Mouse (Mus musculus) neural tube, embryonic 13.5 days (tissue): ENCODE measurements around the gene Rnf10. TPM values are rescaled to one million over a fixed set of nuclear protein-coding genes. Genes with fewer than 3 reads are reported as not detected.
A peak's percentile ranks its signal among the peaks of the same experiment; 100 is the strongest.

Source experiments
- ATAC-seq: fragments of 200-750 bp; cut with Nextera tagmentation; 2 replicates; pipeline ENCODE4 v1.8.0; 2017; ENCODE audit warnings: low read depth, mild to moderate bottlenecking, moderate TSS enrichment, moderate library complexity
- H3K27ac ChIP-seq: fragments of 300-500 bp; sonication (generic); replicated peaks from 2 replicates; pipeline ENCODE4 v1.5.1; 2015; ENCODE audit warnings: moderate library complexity, mild to moderate bottlenecking, inconsistent platforms
- H3K27me3 ChIP-seq: fragments of 300-500 bp; sonication (generic); 2 replicates; pipeline ENCODE4 v1.6.1; 2015; ENCODE audit warnings: mild to moderate bottlenecking, inconsistent platforms
- H3K36me3 ChIP-seq: fragments of 300-500 bp; sonication (generic); 2 replicates; pipeline ENCODE4 v1.6.1; 2015; ENCODE audit warnings: mild to moderate bottlenecking, inconsistent platforms
- H3K4me1 ChIP-seq: fragments of 300-500 bp; sonication (generic); replicated peaks from 2 replicates; pipeline ENCODE4 v1.6.1; 2015; ENCODE audit warnings: inconsistent platforms
- H3K4me2 ChIP-seq: fragments of 300-500 bp; sonication (generic); 2 replicates; pipeline ENCODE4 v1.6.1; 2015; ENCODE audit warnings: inconsistent platforms, mild to moderate bottlenecking, moderate library complexity
- H3K4me3 ChIP-seq: fragments of 300-500 bp; sonication (generic); 2 replicates; pipeline ENCODE4 v1.5.1; 2015; ENCODE audit warnings: mild to moderate bottlenecking, inconsistent platforms
- H3K9ac ChIP-seq: fragments of 300-500 bp; sonication (generic); 2 replicates; pipeline ENCODE4 v1.6.1; 2015; ENCODE audit warnings: moderate library complexity, mild to moderate bottlenecking, inconsistent platforms
- H3K9me3 ChIP-seq: fragments of 300-500 bp; sonication (generic); 2 replicates; pipeline ENCODE4 v1.6.1; 2016; ENCODE audit warnings: inconsistent platforms
- WGBS: fragments of 180-500 bp; shearing (Covaris S2); methylation state at CpG from one replicate; pipeline ENCODE4 v1.1.7; 2015; 5-methylcytosine and 5-hydroxymethylcytosine counted together
- polyA plus RNA-seq: library from polyadenylated mRNA; unstranded; fragments of >200 nt; fragmentation: Nextera tagmentation; extraction: Ambion mirVana; gene quantifications from 2 replicates; pipeline ENCODE4 v1.2.1, GENCODE M21; 2015

The Rnf10 gene
- polyA plus RNA-seq, 1 experiment from 2014 or later: 185 TPM

DNA sequence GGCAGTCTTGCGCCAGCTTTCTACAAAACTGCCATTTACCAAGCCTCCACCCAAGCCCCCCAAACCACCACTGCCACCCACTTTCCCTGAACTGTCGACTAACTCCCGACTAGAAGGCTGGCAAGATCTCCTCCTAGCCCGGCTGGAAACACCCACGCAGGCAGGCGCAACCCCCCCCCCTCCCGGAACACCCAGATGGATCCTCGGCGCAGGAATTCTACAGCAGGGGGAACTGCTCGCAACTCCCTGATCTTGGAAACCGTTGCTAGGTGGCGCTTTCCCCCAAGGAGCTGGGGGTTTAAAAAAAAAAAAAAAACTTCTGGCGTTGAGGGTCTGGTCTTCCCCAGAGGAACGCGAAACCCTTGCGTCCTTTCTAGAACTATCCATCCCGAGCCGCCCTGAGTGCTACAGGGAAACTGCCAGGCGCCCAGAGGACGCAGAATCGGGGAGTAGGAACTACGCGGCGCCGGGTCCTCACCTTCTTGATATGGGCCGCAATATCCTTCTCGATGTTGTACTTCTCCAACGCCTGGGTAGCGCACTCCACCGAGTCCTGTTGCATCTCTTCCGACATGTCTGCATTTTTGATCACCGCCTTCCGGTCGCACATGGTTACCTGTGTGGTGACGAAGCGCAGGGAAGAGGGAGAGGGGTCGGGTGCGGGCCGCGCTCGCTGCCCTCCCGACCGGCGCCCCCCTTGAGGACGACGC, 27.5 kb upstream of the Rnf10 start:
- peak overlapping the region; percentile 94 for H3K9ac ChIP-seq
- H3K4me1 ChIP-seq: peaks cover 39% of the 10 kb centered on the region
- peaks cover 38% of the 10 kb centered on the region for H3K36me3 ChIP-seq
- no peaks in the 10 kb centered on the region for H3K27me3 ChIP-seq
- H3K4me2 ChIP-seq: peak overlapping the region; percentile 77
- H3K27ac ChIP-seq: peak overlapping the region; percentile 96
- H3K4me3 ChIP-seq: peak overlapping the region; percentile 70
- no peaks in the 10 kb centered on the region for H3K9me3 ChIP-seq
- ATAC-seq: peak; percentile 64
- under 1% methylated on average over 46 of the region's 46 CpGs for WGBS

GRCm38 (mm10) chr5:115296347-115296746, 23.6 kb upstream of the Rnf10 start:
- Histone ChIP-seq H3K27me3 (no peaks in the 10 kb centered on the region), H3K4me2 (no peak overlapping the region), H3K9me3 (no peaks in the 10 kb centered on the region), H3K4me3 (no peak overlapping the region), H3K9ac (no peak overlapping the region), H3K27ac (no peak overlapping the region), H3K36me3 (peaks cover 67% of the 10 kb centered on the region), H3K4me1 (peaks cover 31% of the 10 kb centered on the region)
- no peak for ATAC-seq
- WGBS: 91% methylated on average over 10 of the region's 10 CpGs

GRCm38 (mm10) chr5:115294173-115294572, 21.5 kb upstream of the Rnf10 start:
- Histone ChIP-seq H3K4me2 (no peak overlapping the region), H3K4me3 (no peak overlapping the region), H3K9ac (no peak overlapping the region), H3K36me3 (peaks cover 86% of the 10 kb centered on the region), H3K9me3 (no peaks in the 10 kb centered on the region), H3K27ac (no peak overlapping the region), H3K27me3 (no peaks in the 10 kb centered on the region), H3K4me1 (peaks cover 22% of the 10 kb centered on the region)
- ATAC-seq: no peak
- 89% methylated on average over 8 of the region's 8 CpGs for WGBS

DNA sequence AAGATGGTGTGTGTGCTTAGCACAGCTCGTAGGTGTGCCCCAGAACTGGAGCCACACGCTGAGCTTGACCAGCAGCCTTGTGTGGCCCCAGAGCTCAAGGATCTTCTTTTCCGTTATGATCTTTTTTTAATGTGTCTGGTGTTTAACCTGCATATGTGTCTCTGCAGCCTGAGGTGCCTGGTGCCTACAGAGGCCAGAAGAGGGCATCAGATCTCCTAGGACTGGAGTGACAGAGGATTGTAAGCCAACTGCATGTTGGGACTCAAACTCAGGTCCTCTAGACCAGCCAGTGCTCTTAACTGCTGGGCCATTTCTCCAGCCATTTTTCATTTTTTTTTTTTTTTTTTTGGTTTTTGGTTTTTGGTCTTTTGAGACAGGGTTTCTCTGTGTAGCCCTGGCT, 12.0 kb upstream of the Rnf10 start:
- no peaks in the 10 kb centered on the region for H3K27me3 ChIP-seq
- ATAC-seq: no peak
- H3K4me1 ChIP-seq: peaks cover 7% of the 10 kb centered on the region
- no peak overlapping the region for H3K4me3 ChIP-seq
- H3K9me3 ChIP-seq: no peaks in the 10 kb centered on the region
- H3K27ac ChIP-seq: no peak overlapping the region
- H3K4me2 ChIP-seq: no peak overlapping the region
- H3K36me3 ChIP-seq: peaks cover 55% of the 10 kb centered on the region
- 92% methylated on average over 3 of the region's 3 CpGs for WGBS
- H3K9ac ChIP-seq: no peak overlapping the region

DNA sequence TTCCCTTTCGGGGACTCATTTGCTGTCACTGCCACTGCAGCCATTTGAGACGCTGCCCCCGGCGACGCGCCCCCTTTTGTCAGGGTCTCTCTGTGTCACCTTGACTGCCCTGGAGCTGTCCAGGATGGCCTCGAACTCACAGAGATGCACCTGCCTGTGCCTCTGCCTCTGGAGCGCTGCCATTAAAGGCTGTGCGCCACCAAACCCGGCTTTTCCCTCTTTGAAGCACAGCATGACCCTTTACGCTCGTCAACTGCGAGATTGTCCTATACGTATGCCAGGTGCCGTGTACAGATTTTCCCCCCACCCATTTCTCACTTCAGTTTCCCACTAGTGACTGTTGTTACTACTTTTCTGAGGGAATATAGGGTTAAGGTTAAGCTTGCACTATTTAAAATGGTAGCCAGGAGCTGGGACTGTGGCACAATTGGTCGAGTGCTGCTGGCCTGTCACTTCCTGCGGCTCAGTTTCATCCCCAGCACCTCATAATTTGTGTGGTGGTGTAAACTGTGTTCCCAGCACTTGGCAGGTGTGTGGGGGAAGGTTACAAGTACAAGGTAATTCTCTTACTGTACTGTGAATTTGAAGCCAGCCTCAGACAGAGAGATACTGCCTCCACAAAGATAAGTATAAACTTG, 7.5 kb upstream of the Rnf10 start:
- peak; percentile 29; the same call in 1 of the 2 replicates for ATAC-seq

DNA sequence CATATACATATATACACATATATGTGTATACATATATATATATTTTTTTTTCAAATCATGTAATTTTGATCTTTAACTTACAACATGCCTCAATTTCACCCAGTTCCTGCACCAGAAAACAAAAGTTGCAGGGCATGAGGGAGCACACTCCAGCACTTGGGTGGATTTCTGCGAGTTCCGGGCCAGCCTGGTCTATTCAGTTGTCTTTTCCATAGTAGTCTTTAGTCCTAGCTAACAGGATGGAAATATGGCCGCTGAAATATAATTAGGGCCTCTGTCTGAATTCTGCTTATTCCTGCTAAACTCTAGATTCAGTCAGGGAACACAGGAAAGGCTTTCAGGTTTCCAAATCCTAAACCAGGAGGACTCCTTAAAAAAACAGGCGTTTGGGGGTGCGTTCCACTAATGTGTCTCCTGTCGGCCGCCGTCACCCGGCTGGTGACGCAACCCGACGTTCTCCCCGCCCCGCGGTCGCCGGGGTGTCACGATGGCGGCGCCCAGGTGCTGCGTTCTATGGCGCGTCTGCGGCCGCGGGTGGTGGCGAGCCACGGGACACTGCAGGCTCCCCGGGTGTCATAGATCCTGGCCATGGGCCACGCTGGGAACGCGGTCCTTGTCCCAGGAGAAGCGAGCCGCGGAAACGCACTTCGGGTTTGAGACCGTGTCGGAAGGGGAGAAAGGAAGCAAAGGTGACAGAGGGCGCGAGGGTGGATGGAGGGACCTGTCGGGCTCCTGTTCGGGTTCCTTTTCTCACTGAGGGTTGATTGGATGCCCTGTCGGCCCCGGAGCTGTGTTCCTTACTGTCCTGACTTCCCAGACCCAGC, 6.7 kb upstream of the Rnf10 start, which contains the start of gene Coq5:
Gene Coq5, plus strand, starts transcription at position 441 of the 824 bp plus-strand sequence.
- peak; percentile 86 for ATAC-seq
- H3K4me2 ChIP-seq: peak within 1 kb of the TSS; percentile 77
- no peaks in the 10 kb centered on the region for H3K9me3 ChIP-seq
- peak within 1 kb of the TSS; percentile 87 for H3K9ac ChIP-seq
- H3K27me3 ChIP-seq: no peaks in the 10 kb centered on the region
- peak within 1 kb of the TSS; percentile 70; the same call in 1 of the 2 replicates for H3K27ac ChIP-seq
- WGBS: 4% methylated on average over 36 of the region's 45 CpGs
- H3K4me3 ChIP-seq: peak within 1 kb of the TSS; percentile 84
- H3K36me3 ChIP-seq: peaks cover 15% of the 10 kb centered on the region
- H3K4me1 ChIP-seq: peaks cover 7% of the 10 kb centered on the region

More for the DNA sequence above, 7.5 kb upstream of the Rnf10 start:
- Histone ChIP-seq H3K4me3 (peak overlapping the region; percentile 84), H3K4me1 (peaks cover 7% of the 10 kb centered on the region), H3K9ac (peak overlapping the region; percentile 87), H3K27ac (peak overlapping the region; percentile 70; the same call in 1 of the 2 replicates), H3K9me3 (no peaks in the 10 kb centered on the region), H3K36me3 (peaks cover 21% of the 10 kb centered on the region), H3K27me3 (no peaks in the 10 kb centered on the region), H3K4me2 (peak overlapping the region; percentile 77)
- WGBS: 8% methylated on average over 17 of the region's 17 CpGs

- ATAC-seq: no peak
Observed at GRCm38 (mm10) chr5:115278785-115279184, 6.1 kb upstream of the Rnf10 start.

GRCm38 (mm10) chr5:115278053-115278452, 5.4 kb upstream of the Rnf10 start:
- no peak overlapping the region for H3K9ac ChIP-seq
- H3K27me3 ChIP-seq: no peaks in the 10 kb centered on the region
- peaks cover 1% of the 10 kb centered on the region; the same call in 1 of the 2 replicates for H3K36me3 ChIP-seq
- H3K9me3 ChIP-seq: no peaks in the 10 kb centered on the region
- no peak overlapping the region for H3K4me2 ChIP-seq
- H3K27ac ChIP-seq: no peak overlapping the region
- peaks cover 13% of the 10 kb centered on the region for H3K4me1 ChIP-seq
- WGBS: 91% methylated on average over 1 of the region's 1 CpGs
- no peak for ATAC-seq
- no peak overlapping the region for H3K4me3 ChIP-seq

More at GRCm38 (mm10) chr5:115278785-115279184, 6.1 kb upstream of the Rnf10 start:
- no peaks in the 10 kb centered on the region for H3K27me3 ChIP-seq
- H3K4me3 ChIP-seq: no peak overlapping the region
- H3K4me1 ChIP-seq: peaks cover 7% of the 10 kb centered on the region
- H3K9me3 ChIP-seq: no peaks in the 10 kb centered on the region
- no peak overlapping the region for H3K9ac ChIP-seq
- no peak overlapping the region for H3K4me2 ChIP-seq
- H3K36me3 ChIP-seq: peaks cover 9% of the 10 kb centered on the region
- 61% methylated on average over 2 of the region's 2 CpGs for WGBS
- no peak overlapping the region for H3K27ac ChIP-seq

DNA sequence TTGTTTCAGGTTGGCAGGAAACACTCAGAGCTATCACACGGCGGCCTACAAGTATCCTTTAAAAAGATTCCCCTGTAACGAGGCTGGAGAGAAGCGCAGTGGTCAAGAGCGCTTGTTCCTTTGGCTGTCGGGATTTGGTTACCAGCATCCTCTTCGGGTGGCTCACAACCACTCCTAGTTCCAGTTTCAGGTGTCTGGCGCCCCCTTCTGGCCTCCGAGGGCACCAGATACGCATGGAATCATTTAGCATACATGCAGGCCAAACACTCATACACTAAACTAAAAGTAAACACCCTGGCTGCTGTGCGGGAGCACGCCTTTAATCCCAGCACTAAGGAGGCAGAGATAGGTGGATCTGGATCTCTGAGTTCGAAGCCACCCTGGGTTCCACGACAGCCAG, 3.3 kb upstream of the Rnf10 start:
- Histone ChIP-seq H3K9ac (no peak overlapping the region), H3K4me2 (no peak overlapping the region)
- WGBS: 36% methylated on average over 14 of the region's 14 CpGs

DNA sequence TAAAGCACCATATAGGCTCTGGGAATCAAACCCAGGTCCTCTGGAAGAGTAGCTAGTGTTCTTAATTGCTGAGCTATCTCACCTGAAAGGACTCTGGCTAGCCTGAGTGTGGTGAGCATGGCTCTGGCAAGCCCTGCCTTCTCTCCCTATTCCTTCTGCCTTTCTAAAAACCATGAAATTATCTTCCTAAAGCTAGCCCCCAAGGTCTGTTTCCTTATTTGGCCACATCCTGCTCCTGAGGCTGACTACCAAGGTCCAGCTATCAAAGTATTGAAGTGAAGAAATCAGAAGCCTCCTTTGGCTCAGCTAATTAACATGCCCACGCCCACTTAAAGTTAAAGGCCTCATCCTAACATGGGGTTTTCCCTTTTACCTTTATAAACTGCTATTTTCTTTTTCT, 2.1 kb upstream of the Rnf10 start:
- H3K27me3 ChIP-seq: no peaks in the 10 kb centered on the region
- H3K9me3 ChIP-seq: no peaks in the 10 kb centered on the region
- 94% methylated on average over 1 of the region's 1 CpGs for WGBS
- no peak overlapping the region for H3K4me3 ChIP-seq
- no peak overlapping the region for H3K27ac ChIP-seq
- no peak for ATAC-seq
- H3K4me1 ChIP-seq: peaks cover 27% of the 10 kb centered on the region
- no peak overlapping the region for H3K4me2 ChIP-seq
- H3K36me3 ChIP-seq: 0 out of 2 replicates have a peak, but pooled peaks cover 5% of the 10 kb centered on the region
- no peak overlapping the region for H3K9ac ChIP-seq

More for the DNA sequence above, 3.3 kb upstream of the Rnf10 start:
- Histone ChIP-seq H3K4me1 (peaks cover 21% of the 10 kb centered on the region), H3K27me3 (no peaks in the 10 kb centered on the region), H3K27ac (no peak overlapping the region), H3K4me3 (no peak overlapping the region), H3K9me3 (no peaks in the 10 kb centered on the region), H3K36me3 (no peaks in the 10 kb centered on the region)
- no peak for ATAC-seq

- Histone ChIP-seq H3K27ac (no peak overlapping the region), H3K9ac (no peak overlapping the region), H3K4me3 (no peak overlapping the region), H3K27me3 (no peaks in the 10 kb centered on the region), H3K9me3 (no peaks in the 10 kb centered on the region), H3K4me1 (peaks cover 31% of the 10 kb centered on the region), H3K36me3 (peaks cover 9% of the 10 kb centered on the region; the same call in 1 of the 2 replicates), H3K4me2 (no peak overlapping the region)
- WGBS: 83% methylated on average over 1 of the region's 1 CpGs
- ATAC-seq: no peak
Observed at GRCm38 (mm10) chr5:115274353-115274752, 1.7 kb upstream of the Rnf10 start.
